Mouse (Mus musculus) heart, postnatal 4 days (tissue): ENCODE results near the gene Adipor2. TPM values are rescaled to one million over a fixed set of nuclear protein-coding genes. Genes with fewer than 3 reads are reported as not detected.

ENCODE experiments used
- DNase-seq: peaks from one replicate; pipeline ENCODE4 v3.0.0; 2021
- total RNA-seq, 2 experiments: library from RNA; stranded (reverse); gene quantifications; 2 replicates each; pipeline ENCODE4 v1.2.3; 2021

Adipor2 gene
- total RNA-seq, 2 experiments from 2014 or later, result 55.5 to 55.7 TPM

GRCm38 (mm10) chr6:119346257-119346656 lies 71.2 kb downstream of the Adipor2 start:
- DNase-seq, result no peak

- DNase-seq, result no peak
Measured at GRCm38 (mm10) chr6:119341409-119341808, 76.1 kb downstream of the Adipor2 start.

GRCm38 (mm10) chr6:119338121-119338912 lies 79.2 kb downstream of the Adipor2 start:
- DNase-seq, result no peak

- no peak for DNase-seq
Measured at GRCm38 (mm10) chr6:119337287-119337686, 80.2 kb downstream of the Adipor2 start.

- DNase-seq, result no peak
Measured at GRCm38 (mm10) chr6:119336124-119336523, 81.4 kb downstream of the Adipor2 start.

GRCm38 (mm10) chr6:119333831-119334230 lies 83.7 kb downstream of the Adipor2 start:
- no peak for DNase-seq

- DNase-seq, result no peak
Measured at GRCm38 (mm10) chr6:119333202-119333601, 84.3 kb downstream of the Adipor2 start.

GRCm38 (mm10) chr6:119332111-119332510 lies 85.4 kb downstream of the Adipor2 start:
- DNase-seq, result no peak

GRCm38 (mm10) chr6:119330506-119330905 lies 87.0 kb downstream of the Adipor2 start, which contains the start of gene Lrtm2:
Lrtm2 (minus strand) TSS chr6:119330766.
- DNase-seq, result no peak

- DNase-seq, result no peak
Measured at GRCm38 (mm10) chr6:119329936-119330335, 87.6 kb downstream of the Adipor2 start.

GRCm38 (mm10) chr6:119329215-119329714 lies 88.2 kb downstream of the Adipor2 start:
- DNase-seq, result peak; percentile 77

- DNase-seq, result no peak
Measured at GRCm38 (mm10) chr6:119328521-119329115, 88.9 kb downstream of the Adipor2 start.

GRCm38 (mm10) chr6:119326541-119326940 lies 91.0 kb downstream of the Adipor2 start:
- no peak for DNase-seq

GRCm38 (mm10) chr6:119325978-119326377 lies 91.5 kb downstream of the Adipor2 start:
- DNase-seq, result no peak

- no peak for DNase-seq
Measured at GRCm38 (mm10) chr6:119324776-119325175, 92.7 kb downstream of the Adipor2 start.

- no peak for DNase-seq
Measured at GRCm38 (mm10) chr6:119321752-119322151, 95.8 kb downstream of the Adipor2 start.

GRCm38 (mm10) chr6:119320481-119320880 lies 97.0 kb downstream of the Adipor2 start:
- DNase-seq, result peak; percentile 73

- DNase-seq, result no peak
Measured at GRCm38 (mm10) chr6:119319358-119319757, 98.1 kb downstream of the Adipor2 start.

GRCm38 (mm10) chr6:119318732-119319131 lies 98.8 kb downstream of the Adipor2 start:
- no peak for DNase-seq

GRCm38 (mm10) chr6:119314751-119315476 lies 102.6 kb downstream of the Adipor2 start:
- no peak for DNase-seq

- DNase-seq, result no peak
Measured at GRCm38 (mm10) chr6:119313588-119314375, 103.7 kb downstream of the Adipor2 start.

GRCm38 (mm10) chr6:119313096-119313495 lies 104.4 kb downstream of the Adipor2 start:
- DNase-seq, result no peak
